Mouse (Mus musculus) hindbrain, postnatal 0 days (tissue): Measurements from ENCODE around the gene AI481877. TPM values are rescaled to one million over a fixed set of nuclear protein-coding genes. Genes with fewer than 3 reads are reported as not detected.

Experiments used
- ATAC-seq: fragments of 200-750 bp; cut with Nextera tagmentation; 2 replicates; pipeline ENCODE4 v1.8.0; 2017; ENCODE audit warnings: mild to moderate bottlenecking, moderate TSS enrichment, moderate library complexity
- DNase-seq: peaks from one replicate; pipeline ENCODE4 v3.0.0-alpha.2; 2015; ENCODE audit warnings: low spot score
- H3K27ac ChIP-seq: fragments of 300-500 bp; sonication (generic); 2 replicates; pipeline ENCODE4 v1.5.1; 2014; ENCODE audit warnings: mild to moderate bottlenecking
- H3K27me3 ChIP-seq: fragments of 300-500 bp; sonication (generic); 2 replicates; pipeline ENCODE4 v1.6.1; 2014; ENCODE audit warnings: low read length, mixed read lengths; ENCODE audit not compliant: insufficient read depth
- H3K36me3 ChIP-seq: fragments of 300-500 bp; sonication (generic); 2 replicates; pipeline ENCODE4 v1.6.1; 2014; ENCODE audit warnings: low read length, mixed read lengths; ENCODE audit not compliant: insufficient read depth
- H3K4me1 ChIP-seq: fragments of 300-500 bp; sonication (generic); 2 replicates; pipeline ENCODE4 v1.6.1; 2014; ENCODE audit warnings: antibody characterized with exemption, low read length, mixed read lengths; ENCODE audit not compliant: insufficient read depth
- H3K4me2 ChIP-seq: fragments of 300-500 bp; sonication (generic); 2 replicates; pipeline ENCODE4 v1.6.1; 2014; ENCODE audit warnings: low read depth, mild to moderate bottlenecking, low read length, moderate library complexity, mixed read lengths
- H3K4me3 ChIP-seq: fragments of 300-500 bp; sonication (generic); 2 replicates; pipeline ENCODE4 v1.5.1; 2014; ENCODE audit warnings: low read length
- H3K9ac ChIP-seq: fragments of 300-500 bp; sonication (generic); replicated peaks from 2 replicates; pipeline ENCODE4 v1.6.1; 2014; ENCODE audit warnings: mild to moderate bottlenecking, low read length, moderate library complexity, mixed read lengths
- H3K9me3 ChIP-seq: fragments of 300-500 bp; sonication (generic); 2 replicates; pipeline ENCODE4 v1.6.1; 2016; ENCODE audit warnings: low read length, mixed read lengths
- CTCF ChIP-seq: IDR thresholded peaks from 2 replicates; pipeline ENCODE4 v1.5.1; 2016; ENCODE audit warnings: antibody characterized with exemption, control low read depth, low read depth
- WGBS: fragments of 180-500 bp; shearing (Covaris S2); extraction: QIAGEN DNeasy Blood & Tissue Kit; methylation state at CpG from one replicate; pipeline ENCODE4 v1.1.7; 2014; 5-methylcytosine and 5-hydroxymethylcytosine counted together
- polyA plus RNA-seq: library from polyadenylated mRNA; unstranded; fragments of >200 nt; fragmentation: Nextera tagmentation; extraction: Ambion mirVana; gene quantifications from 2 replicates; pipeline ENCODE4 v1.2.1, GENCODE M21; 2015
- total RNA-seq: library from RNA; depleted of rRNA; stranded (reverse); fragments of >200 nt; gene quantifications from 2 replicates; pipeline ENCODE4 v1.2.3, GENCODE M21; 2014

Gene AI481877
- total and polyA plus RNA-seq, 2 experiments from 2014 or later, result 0.05 TPM; not detected in 1

GRCm38 (mm10) chr4:59035786-59036350, 102.9 kb downstream of the AI481877 start:
- Histone ChIP-seq H3K4me1 (peaks cover 4% of the 10 kb centered on the region; the same call in 1 of the 2 replicates), H3K27me3 (no peaks in the 10 kb centered on the region), H3K36me3 (no peaks in the 10 kb centered on the region), H3K27ac (peak overlapping the region; percentile 96), H3K4me2 (peak overlapping the region; percentile 64), H3K4me3 (peak overlapping the region; percentile 80), H3K9ac (peak overlapping the region; percentile 87), H3K9me3 (no peaks in the 10 kb centered on the region)
- no peak for TF ChIP-seq CTCF
- 53% methylated on average over 18 of the region's 18 CpGs for WGBS
- ATAC-seq (peak; percentile 11; the same call in 1 of the 2 replicates), DNase-seq (peak; percentile 8)

DNA sequence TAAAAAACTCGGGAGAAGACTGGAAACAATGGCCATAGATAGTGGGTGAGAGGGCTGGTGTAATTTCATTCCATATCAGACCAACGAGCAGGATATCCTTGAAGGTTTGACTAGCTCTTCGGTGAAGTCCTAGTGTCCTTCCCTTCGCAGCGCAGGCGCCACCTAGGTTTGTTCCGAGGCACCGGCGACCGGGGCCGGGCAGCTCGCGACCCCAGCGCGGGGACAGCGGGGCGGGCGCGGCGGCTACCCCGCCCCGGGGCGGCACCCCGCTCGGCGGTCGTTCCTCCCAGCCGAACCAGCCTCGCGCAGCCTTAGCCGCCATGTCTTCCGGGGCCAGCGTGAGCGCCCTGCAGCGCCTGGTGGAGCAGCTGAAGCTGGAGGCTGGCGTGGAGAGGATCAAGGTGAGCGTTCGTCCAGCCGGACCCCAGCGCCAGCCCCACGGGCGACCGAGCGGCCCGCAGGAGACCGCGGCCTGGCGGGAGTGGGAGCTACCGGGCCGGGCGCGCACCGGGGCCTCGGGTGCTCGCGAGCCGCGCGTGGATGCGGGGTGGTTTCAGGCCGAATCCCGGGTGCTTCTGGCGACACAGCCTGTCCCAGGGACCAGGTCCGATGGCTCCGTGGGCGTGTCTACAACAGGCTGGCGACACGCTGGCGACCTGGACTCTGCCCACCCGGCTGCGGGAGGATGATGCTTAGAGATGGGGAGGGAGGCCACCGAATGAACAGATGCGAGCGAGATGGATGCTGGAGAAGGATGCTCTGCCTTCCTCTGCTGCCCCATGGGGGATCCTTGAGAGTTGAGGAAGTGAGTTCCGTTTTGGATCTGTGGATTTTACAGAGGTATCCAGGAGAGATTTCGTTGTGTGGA, 103.6 kb downstream of the AI481877 start, which contains the start of gene Gng10:
TSS of gene Gng10 (plus strand) at position 171 of the 868 bp plus-strand sequence.
- H3K4me2 ChIP-seq, result peak within 1 kb of the TSS; percentile 64
- H3K4me3 ChIP-seq, result peak within 1 kb of the TSS; percentile 80
- peaks cover 4% of the 10 kb centered on the region; the same call in 1 of the 2 replicates for H3K4me1 ChIP-seq
- ATAC-seq (peak; percentile 91), DNase-seq (peak; percentile 70)
- WGBS, result 15% methylated on average over 75 of the region's 76 CpGs
- H3K9me3 ChIP-seq, result no peaks in the 10 kb centered on the region
- no peaks in the 10 kb centered on the region for H3K27me3 ChIP-seq
- H3K9ac ChIP-seq, result peak within 1 kb of the TSS; percentile 87
- TF ChIP-seq CTCF, result peak; percentile 26
- H3K27ac ChIP-seq, result peak within 1 kb of the TSS; percentile 96
- no peaks in the 10 kb centered on the region for H3K36me3 ChIP-seq

DNA sequence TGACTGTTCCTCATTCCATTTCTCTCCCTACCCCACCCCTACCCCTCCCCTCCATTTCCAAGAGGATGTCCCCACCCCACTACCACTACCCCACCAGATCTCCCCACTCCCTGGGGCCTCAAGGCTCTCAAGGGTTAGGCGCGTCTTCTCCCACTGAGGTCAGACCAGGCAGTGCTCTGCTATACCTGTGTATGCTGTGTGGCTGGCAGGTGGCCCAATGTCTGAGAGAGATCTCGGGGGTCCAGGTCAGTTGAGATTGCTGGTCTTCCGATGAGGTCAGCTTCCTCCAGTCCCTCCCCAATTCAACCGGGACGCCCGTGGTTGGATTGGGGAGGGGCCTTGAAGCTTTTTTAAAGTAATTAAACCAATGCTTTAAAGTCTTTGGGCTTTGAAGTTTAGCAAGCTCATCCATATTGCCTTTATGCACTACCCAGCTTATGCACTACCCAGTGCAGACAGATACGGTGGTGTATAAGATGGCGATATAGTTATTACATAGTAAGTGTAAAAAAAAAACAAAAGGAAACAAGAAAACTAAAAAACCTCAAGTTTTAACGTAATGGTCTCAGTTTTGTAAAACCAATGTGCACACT, 104.4 kb downstream of the AI481877 start:
- Histone ChIP-seq H3K4me2 (peak overlapping the region; percentile 64), H3K27ac (peak overlapping the region; percentile 96), H3K4me3 (peak overlapping the region; percentile 80), H3K27me3 (no peaks in the 10 kb centered on the region), H3K9ac (peak overlapping the region; percentile 87; the same call in 1 of the 2 replicates), H3K9me3 (no peaks in the 10 kb centered on the region), H3K4me1 (peaks cover 4% of the 10 kb centered on the region; the same call in 1 of the 2 replicates), H3K36me3 (no peaks in the 10 kb centered on the region)
- TF ChIP-seq CTCF, result no peak
- DNase-seq, result no peak
- 73% methylated on average over 10 of the region's 10 CpGs for WGBS
- ATAC-seq, result peak; percentile 27; the same call in 1 of the 2 replicates

GRCm38 (mm10) chr4:59016922-59017321, 121.9 kb downstream of the AI481877 start:
- Histone ChIP-seq H3K9ac (no peak overlapping the region), H3K27ac (no peak overlapping the region), H3K9me3 (no peaks in the 10 kb centered on the region), H3K4me3 (no peak overlapping the region), H3K36me3 (peaks cover 24% of the 10 kb centered on the region; the same call in 1 of the 2 replicates), H3K27me3 (no peaks in the 10 kb centered on the region), H3K4me1 (no peaks in the 10 kb centered on the region), H3K4me2 (no peak overlapping the region)
- WGBS, result 92% methylated on average over 2 of the region's 2 CpGs
- TF ChIP-seq CTCF, result no peak
- DNase-seq (no peak), ATAC-seq (no peak)

- no peak for ATAC-seq
- no peak overlapping the region for H3K4me2 ChIP-seq
- H3K36me3 ChIP-seq, result peaks cover 19% of the 10 kb centered on the region; the same call in 1 of the 2 replicates
- no peaks in the 10 kb centered on the region for H3K27me3 ChIP-seq
- H3K4me3 ChIP-seq, result no peak overlapping the region
- WGBS, result 83% methylated on average over 3 of the region's 3 CpGs
- no peaks in the 10 kb centered on the region for H3K4me1 ChIP-seq
- no peak for DNase-seq
- no peak for TF ChIP-seq CTCF
- no peak overlapping the region for H3K9ac ChIP-seq
- H3K27ac ChIP-seq, result no peak overlapping the region
- H3K9me3 ChIP-seq, result no peaks in the 10 kb centered on the region
Measured at GRCm38 (mm10) chr4:59015181-59015580, 123.6 kb downstream of the AI481877 start.

GRCm38 (mm10) chr4:59011446-59011845, 127.3 kb downstream of the AI481877 start:
- no peak overlapping the region for H3K27ac ChIP-seq
- H3K4me2 ChIP-seq, result no peak overlapping the region
- H3K4me3 ChIP-seq, result no peak overlapping the region
- no peak for TF ChIP-seq CTCF
- H3K36me3 ChIP-seq, result no peaks in the 10 kb centered on the region; the same call in 1 of the 2 replicates
- ATAC-seq, result no peak
- H3K4me1 ChIP-seq, result no peaks in the 10 kb centered on the region
- H3K9ac ChIP-seq, result no peak overlapping the region
- WGBS, result 58% methylated on average over 3 of the region's 3 CpGs
- H3K27me3 ChIP-seq, result no peaks in the 10 kb centered on the region
- H3K9me3 ChIP-seq, result no peaks in the 10 kb centered on the region
- no peak for DNase-seq
